Mouse (Mus musculus) hematopoietic stem cell, adult 5-6 weeks (primary cell): ENCODE data around the gene Tmem106a. TPM values are rescaled to one million over a fixed set of nuclear protein-coding genes. Genes with fewer than 3 reads are reported as not detected.
A peak's percentile ranks its signal among the peaks of the same experiment; 100 is the strongest.
"Not testable (repeated sequence)": the region's sequence is repeated elsewhere in the genome, so short reads cannot be mapped to it uniquely, and the experiment has no call there.

Source experiments
- ATAC-seq, 2 experiments: fragments of 125-278 bp in 1 of 2; replicated peaks in 1 of 2; 2 replicates each; pipeline ENCODE4 v1.8.0; 2016 to 2017; ENCODE audit warnings: inconsistent platforms in 2 of 2, mild to moderate bottlenecking in 2 of 2, moderate number of reproducible peaks in 2 of 2, low read depth in 1 of 2, moderate TSS enrichment in 1 of 2; ENCODE audit not compliant: low FRiP score in 2 of 2, poor library complexity in 2 of 2, severe bottlenecking in 2 of 2, insufficient read depth in 1 of 2, low TSS enrichment in 1 of 2
- total RNA-seq: library from RNA; stranded (forward); fragments of 172-1452, 232-1000 nt; gene quantifications from 2 replicates; pipeline ENCODE4 v1.2.3, GENCODE M21; 2017

The Tmem106a gene
- total RNA-seq, result 2.6 and 3.9 TPM in 2 replicates

DNA sequence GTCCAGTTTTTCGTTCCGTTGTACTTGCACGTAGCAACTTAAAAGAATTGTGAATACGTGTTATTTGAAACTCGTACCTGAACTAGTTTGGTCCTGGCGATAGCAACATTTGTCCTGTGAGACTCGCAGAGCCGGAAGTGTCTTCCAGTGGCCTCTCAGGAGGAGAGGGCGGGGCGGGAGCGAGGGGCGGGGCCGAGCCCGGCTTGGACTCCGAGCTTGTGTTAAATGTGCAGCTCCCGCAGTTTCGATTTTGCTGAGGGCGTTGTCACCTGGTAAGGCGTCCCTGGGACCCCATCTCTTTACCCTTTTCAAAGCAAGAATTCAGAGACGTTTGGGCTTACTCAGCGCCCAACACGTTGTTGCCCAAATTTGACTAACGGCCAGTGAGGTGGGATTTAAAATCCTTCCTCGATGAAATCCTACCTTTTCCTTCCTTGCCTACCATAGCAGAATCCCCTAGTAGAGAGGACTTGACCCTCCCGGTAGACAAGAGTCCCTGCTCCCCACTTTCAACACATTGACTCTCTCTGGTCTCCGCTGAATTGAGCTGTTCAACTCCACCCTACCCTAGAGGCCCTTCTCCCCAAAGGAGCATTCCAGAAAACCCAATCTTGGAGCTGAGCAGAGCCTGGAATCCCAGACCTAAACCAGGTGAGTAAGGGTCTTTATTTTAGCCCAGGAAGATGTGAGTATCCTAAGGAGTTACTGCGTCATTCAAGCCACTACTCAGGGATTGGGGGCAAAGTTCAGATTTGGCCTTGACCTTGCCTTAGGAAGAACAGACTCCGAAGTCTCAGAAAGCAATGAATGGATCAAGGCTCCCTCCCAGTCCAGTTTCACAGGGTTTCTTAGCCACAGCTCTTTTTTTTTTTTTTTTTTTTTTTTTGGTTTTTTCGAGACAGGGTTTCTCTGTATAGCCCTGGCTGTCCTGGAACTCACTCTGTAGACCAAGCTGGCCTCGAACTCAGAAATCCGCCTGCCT lies at the start of gene Tmem106a:
TSS of gene Tmem106a (plus strand) at position 189 of the 982 bp plus-strand sequence.
- peak; percentile 69 to 71 for ATAC-seq

DNA sequence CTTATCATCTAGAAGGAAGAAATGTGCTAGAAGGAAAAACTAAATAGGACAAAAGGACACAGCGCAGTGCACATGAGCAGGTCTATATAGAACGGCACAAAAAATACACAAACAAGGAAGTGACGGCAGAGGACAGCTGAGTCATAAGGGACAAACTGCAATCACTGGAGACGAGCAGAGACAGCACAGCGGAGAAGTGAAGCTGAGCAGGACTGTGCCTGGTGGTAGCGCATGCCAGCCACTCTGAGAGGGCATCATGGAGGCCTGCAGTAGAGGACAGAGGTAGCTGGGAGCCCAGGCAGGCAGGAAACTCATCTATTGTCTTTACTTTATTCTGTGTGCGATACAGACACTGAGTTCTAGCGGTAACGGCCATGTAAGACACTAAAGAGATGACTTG lies 38.5 kb upstream of the Tmem106a start:
- no peak for ATAC-seq

DNA sequence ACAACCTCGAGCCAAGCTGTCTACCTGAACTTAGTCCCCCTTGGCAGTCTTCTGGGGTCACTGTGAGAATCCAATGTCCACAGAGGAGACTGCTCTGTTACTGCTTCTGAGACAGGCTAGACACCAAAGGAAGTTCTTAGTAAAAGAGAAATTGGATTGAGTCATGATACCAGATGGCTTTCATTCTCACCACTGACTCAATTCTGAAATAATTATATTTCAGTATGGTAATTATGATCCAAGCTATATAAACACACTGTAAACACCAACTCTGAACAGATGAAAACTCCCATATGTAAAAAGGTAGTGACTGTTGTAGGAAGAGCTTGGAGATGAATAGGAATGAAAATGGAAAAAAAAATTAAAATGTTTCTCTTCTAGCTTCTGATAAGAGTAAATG lies 37.9 kb upstream of the Tmem106a start:
- ATAC-seq, result no peak

DNA sequence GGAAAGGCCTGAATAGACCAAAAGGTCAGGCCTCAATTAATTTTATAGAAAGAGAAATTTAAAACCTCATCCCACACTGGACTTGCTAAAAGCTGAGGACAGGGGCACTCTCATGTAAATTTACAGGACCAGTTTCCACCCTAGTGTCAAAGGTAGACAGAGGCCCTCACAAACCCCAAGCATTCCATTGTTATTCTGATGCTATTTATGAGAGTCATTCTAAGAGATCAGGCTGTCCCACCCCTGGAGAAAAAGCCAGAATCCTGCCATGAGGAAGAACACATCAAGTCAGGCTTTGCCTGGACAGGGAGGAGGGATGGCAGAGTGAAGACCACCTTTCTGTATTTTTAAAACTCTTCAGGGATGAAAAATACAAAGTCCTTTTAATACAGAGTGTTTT lies 33.5 kb upstream of the Tmem106a start:
- ATAC-seq, result no peak

DNA sequence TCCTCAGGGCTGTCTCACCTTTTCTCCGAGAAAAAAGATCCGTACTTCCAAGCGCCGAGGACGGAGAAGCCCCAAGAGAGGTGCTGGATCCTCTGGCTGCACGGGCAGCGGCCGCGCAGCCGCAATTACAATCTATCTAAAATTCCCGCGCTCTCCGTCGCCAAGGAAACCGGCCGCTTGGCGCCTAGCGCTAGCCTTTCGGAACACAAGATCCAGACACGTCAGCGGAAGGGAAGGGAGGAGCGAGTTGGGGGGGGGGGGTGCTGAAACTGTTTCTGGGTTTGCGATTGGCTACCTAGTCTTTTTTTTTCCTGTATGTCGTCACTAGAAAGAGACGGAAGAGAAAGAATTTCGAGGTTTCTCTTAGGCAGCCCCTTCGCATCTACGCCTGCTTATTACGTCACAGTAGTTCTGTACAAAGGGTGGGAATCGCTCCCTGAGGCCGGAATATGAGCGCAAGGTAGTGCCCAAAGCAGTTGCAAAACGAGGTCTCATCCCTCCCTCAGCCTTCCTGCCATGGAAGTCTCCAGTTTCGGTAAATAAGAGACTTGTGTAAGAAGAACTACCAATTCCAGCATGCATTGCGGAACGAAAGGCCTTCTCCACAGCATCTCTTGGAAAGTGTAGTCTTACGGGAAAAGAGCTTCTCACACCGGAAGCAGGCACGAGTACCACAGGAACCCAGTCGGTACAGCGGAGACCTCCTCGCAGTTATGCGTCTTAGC lies 30.1 kb upstream of the Tmem106a start, which contains the start of the genes Brca1 and Nbr1:
TSS of gene Brca1 (minus strand) at position 205 of the 725 bp plus-strand sequence.
TSS of gene Nbr1 (plus strand) at position 399 of the 725 bp plus-strand sequence.
- peak; percentile 78 to 80 for ATAC-seq

DNA sequence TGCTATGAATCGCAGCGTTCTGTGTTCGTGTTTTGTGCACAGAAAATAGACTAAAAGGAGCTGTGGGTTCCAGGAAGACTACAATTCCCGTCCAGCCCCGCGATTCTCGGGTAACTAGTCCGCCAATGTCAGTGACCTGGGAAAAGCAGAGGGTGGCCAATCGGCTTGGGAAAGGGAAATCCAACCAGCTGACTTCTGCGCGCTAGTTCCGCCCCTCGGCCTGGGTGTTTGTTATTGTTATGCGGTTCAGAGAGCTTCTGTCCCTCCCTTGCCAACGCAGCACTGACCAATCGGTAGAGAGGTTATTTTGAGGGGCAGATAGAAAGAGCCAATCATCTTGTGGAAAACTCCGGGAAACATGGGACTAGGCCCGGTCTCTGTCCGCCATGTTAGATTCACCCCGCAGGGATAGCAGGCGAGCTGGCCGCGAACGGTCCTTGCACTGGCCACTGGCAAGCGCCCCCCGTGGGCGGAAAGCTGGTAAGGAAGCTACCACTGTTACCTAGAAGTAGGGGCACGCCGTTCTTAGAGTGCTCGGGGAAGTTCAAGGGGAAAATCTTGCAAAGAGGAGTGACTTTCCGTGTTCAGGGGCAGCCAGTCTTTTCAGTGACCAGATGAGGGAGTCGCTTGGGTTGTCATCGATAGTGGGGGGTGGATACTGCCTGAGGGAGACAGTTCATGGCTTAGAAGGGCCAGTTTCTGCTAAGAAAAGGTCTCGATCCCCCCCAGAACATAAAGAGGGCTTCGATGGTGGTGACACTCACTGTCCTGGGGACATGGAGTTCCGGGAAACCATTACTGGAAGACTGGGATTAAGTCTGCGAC lies 29.4 kb upstream of the Tmem106a start:
- ATAC-seq, result peak; percentile 91 to 95

DNA sequence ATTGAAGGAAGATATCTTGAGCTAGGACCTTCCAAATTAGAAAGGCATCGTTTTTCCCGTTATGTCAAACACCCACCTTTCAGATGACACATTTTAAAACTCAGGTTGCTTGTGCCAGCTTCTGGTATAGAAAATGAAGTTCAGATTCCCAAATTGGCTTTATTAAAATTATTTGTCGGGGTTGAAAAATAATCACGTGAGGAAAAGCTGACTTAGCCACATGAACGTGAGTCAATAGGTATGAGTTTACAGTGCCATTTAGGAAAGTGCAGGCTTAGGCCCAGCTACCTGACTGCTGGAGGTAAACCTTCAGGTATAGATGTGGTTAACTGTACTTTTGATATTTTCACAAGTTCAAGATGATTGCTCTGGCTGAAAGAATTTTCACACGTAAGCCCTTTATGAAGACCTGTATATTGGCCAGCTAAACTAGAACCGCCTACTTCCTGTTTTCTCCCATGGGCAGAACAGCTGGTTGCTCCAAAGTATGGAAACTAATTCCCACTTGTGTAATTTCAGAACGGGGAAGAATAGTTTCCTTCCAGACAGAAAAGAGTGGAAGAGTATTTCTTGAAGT lies 28.6 kb upstream of the Tmem106a start:
- no peak for ATAC-seq

DNA sequence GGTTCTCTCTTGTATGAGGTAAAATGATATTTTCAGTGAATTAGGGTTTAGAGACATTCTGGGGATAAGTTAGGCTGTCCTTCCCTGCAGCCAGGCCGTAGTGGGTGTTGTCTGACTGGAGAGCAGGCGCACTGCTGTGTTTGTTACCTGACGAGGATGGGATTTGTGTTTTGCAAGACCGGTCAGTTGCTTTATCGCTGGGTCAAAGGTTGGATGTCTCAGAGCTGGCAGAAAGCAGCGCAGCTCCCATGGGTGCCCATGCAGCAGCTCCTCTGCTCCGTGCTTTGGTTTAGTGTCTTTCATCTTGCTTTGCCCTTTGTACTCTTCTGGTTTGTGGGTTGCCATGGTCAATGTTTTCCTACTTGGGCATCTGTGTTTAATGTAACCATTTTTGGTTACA lies 25.5 kb upstream of the Tmem106a start:
- ATAC-seq, result no peak

DNA sequence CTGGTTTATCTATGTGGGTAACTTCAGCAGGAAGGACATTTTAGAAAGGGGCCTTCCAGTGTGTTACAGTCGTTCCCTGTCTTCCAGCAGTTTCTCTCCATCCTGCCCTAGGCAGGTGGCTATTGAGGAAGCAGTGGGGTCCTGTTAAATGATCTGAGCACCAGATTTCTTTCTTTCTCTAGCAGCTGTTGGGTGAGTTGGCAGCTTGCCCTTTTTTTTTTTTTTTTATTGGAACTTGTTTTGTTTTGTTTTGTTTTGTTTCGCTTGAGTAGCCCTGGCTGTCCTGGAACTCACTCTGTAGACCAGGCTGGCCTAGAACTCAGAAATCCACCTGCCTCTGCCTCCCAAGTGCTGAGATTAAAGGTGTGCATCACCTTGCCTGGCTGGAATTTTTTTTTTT lies 25.1 kb upstream of the Tmem106a start:
- ATAC-seq, result no peak

DNA sequence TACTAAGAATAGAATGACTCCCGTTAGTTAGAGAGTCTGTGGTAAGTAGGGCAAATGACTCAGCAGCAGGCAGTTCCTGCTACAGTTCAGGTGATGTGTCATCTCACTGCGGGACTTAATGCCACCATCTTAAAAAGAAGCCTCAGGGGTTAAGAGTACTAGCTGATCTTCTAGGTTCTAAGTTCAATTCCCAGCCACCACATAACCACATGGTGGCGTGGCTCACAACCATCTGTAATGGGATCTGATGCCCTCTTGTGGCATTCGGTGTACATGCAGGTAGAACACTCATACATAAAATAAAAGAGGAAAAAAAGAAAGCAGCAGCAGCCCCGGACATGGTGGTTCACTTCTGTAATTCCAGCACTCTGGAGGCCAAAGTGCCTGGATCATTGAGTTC lies 19.7 kb upstream of the Tmem106a start:
- ATAC-seq, result peak; percentile 59 to 62

DNA sequence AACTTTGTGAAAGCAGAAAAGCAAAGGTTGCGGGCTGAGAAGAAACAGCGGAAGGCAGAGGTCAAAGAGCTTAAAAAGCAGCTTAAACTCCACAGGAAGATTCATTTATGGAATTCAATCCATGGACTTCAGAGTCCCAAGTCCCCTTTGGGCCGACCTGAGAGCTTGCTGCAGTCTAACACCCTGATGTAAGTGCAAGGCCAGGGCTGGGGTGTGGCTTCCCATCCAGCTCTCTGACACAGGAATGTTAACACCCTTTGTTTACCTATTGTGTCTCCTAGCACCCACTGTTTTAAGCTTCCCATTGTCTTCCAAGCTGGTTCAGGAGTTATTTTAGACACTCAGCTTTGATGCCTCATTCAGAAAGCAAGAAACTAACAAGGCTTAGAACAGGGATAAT lies 13.6 kb upstream of the Tmem106a start:
- no peak for ATAC-seq

DNA sequence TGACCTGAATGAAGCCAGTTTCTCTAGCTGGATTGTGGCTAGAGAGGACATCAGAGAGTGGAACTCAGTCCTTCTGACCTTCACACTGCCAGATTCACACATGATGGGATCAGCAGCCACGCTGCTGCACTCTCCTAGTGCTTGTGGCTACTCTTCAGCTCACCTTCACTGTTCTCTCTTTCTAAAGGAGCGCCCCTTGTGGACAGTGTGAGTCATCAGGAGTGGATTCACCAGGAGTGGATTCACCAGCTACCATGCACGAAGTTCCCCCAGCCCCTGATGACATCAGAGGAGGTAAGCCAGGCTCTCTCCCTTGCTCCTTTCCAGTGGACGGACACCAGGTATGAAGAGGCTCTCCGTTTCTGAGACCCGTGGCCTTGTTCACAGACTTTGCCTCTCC lies 5.9 kb upstream of the Tmem106a start:
- ATAC-seq, result no peak

DNA sequence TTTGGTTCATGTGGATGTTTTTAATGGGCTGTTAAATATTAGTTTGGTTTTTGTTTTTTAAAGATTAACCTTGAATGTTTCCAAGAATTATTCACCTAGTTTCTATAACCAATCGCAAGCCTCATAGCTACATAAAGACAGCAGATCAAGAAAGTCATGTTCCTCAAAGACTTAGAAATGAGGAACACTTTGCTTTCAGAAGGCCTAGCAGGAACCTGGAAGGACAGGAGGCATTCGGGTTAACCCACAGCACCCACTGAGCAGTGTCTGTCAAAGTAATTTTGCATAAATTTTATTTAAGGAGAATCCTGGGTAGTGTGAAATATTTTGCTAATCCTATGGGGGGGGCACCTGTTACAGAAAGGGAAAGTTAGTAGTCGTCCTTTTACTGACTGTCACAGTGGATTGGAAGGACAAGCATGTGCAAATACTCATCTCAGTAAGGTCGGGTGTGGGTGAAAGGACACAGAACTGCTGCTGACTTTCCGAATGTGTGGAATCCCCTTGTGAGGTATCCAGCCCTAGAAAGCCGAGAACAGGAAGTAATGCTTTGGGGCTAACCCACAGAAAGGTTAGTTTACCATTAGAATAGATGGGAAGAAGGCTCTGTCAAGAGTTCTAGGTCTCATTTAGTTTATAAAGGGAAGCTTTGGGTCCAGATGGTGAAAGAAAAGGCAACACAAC lies 819 bp upstream of the Tmem106a start:
- ATAC-seq, result no peak

DNA sequence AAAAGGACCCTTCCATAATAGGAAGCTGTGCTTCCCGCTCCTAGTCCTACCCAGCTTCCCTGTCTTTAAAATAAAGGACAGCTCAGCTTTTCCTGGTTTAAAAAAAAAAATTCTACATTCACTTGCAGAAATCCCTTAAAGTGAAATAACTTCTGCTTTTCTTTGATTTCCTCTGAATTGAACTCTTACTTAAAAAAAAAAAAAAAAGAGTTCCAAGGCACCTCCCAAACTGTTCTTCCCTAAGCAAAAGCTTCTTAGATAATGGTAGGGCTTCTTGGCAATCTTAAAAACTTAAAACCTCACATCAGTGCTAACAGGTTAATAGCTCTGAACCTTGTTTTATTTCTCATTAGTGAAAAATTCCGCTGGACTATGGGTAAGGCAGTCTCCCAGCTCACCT lies 1.2 kb downstream of the Tmem106a start:
- no peak for ATAC-seq

DNA sequence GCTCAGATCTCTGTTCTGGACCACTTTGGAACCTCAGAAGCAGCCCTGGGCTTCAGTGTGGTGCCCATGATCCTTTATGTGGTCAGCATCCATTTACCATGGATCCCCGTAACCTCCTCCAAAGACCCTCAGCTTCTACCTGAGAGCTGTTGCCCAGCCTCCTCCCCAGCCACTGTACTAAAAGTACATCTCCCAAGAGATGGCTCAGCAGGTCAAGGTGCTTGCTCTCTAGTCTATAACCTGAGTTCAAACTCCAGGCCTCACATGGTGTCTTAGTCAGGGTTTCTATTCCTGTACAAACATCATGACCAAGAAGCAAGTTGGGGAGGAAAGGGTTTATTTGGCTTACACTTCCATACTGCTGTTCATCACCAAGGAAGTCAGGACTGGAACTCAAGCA lies 3.0 kb downstream of the Tmem106a start:
- ATAC-seq, result not testable (repeated sequence)

DNA sequence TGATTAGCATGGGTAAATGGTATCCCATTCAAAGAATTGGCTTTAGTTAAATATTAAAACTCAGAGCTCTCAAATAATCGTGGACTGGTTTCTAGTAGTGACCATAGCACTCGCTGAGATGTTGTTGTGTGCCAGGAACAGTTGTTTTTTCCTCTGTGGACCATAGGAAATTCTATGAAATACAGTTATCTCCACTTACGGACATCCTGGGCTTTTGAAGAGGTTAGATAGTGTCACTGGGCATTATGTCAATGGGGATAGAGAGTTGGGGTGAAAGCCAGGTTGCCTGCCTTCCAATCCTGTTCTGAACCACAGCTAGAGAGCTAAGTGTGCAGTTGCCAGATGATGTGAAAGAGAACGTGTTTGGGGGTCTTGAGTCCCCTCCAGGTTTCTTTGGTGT lies 3.8 kb downstream of the Tmem106a start:
- ATAC-seq, result no peak

DNA sequence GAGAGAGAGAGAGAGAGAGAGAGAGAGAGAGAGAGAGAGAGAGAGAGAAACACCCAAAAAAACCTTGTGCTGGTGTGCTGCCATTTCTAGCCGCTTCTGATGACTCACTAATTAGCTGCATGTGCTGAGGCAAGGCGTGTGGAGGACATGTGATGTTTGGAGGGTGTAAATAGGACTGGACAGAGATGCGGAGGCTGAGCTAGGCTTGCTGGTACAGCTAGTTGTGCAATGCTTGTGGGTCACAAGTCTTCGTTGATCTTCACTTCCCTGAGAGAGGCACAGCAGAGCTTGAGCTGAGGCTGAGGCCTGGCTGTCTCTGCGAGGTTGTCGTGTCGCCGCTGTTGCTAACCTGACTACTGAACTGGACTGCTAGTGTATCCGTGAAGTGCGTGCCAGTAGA lies 5.6 kb downstream of the Tmem106a start:
- ATAC-seq, result no peak
